Mouse (Mus musculus) erythroblast, embryonic 14.5 days (primary cell): ENCODE measurements around the gene Sphk2.

Experiments used
- GATA1 ChIP-seq: IDR thresholded peaks from 2 replicates; pipeline ENCODE4 v1.6.1; 2012; ENCODE audit warnings: low read length, inconsistent platforms, mixed read lengths
- TAL1 ChIP-seq: IDR thresholded peaks from 3 replicates; pipeline ENCODE4 v1.6.1; 2012; ENCODE audit warnings: low read length, inconsistent platforms, mixed read lengths

GRCm38 (mm10) chr7:45718331-45718730 lies 529 bp upstream of the Sphk2 start:
- no peak for TF ChIP-seq GATA1
- TF ChIP-seq TAL1 = no peak
